Mouse (Mus musculus): ENCODE measurements around the gene Pygm.

Gene Pygm

DNA sequence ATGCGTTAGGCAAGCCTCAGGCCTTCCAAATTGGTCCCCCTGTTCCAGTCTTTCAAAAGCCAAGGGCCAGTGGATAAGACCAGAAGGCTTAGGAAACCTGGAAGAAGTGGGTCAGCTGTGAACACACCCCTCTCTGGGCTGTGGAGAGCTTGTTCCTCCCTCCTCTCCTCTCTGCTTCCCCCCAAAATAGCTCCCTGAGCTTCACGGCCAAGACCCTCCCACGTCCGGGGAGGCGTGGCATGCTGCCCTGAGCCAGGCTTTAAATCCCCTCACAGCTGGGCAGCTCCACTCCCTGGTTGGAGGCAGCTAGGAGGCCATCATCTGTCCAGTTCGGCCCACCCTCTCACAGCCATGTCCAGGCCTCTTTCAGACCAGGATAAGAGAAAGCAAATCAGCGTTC lies at the start of gene Pygm:
Pygm (plus strand) TSS at position 272 of the 400 bp plus-strand sequence.
- ChIA-PET CTCF (interaction anchor here in 3 of 4 experiments (0.5 to 2.9 kb wide), 11 partner anchors 10 to 552 kb away, joined by 3 to 18 read pairs (median 3); no protein-coding TSS in a partner anchor), POLR2A (interaction anchor here in 3 of 4 experiments (0.6 to 21.5 kb wide), 27 partner anchors 8 to 596 kb away, joined by 3 to 493 read pairs (median 4); partner anchors contain the start of genes Rasgrp2 (in 2 of the 3), Sf1 (in 2 of the 3), Ehd1 (in 1 of the 3) and Fkbp2 (in 1 of the 3))

DNA sequence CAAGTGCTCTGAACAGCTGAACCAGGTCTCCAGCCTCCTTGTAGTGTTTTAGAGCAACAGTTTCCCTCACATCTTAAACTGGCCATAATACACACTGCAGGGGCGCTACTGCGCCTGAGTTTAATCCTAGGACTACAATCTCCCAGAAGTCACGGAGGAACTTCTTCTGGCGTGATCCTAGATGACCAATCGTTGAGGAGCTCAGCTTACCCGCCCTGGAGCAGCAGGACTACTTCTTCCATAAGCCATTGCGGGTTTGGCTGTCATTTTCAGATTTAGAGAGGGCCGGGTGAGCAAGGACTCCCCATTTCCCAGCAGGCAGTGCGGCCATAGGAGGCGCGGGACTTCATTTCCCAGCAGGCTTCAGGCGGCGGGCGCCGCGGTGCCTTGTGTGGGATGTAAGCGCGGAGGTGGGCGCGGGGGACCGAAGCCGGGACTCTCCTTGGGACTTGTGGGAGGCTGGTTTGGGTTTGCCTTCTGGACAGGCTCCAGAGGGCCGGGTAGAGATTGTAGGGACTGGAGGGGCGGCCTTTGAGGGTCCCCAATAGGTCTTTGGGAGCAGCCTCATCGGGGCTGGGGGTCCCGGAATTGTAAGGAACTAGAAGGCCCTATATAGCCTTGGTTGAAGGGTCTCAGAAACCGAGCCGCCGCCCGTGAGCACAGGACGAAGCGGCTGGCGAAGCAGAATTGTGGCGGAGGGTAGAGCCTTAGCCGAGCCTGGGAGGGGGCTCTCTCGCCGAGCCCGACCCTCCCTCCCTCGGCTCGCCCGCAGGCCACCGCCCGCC lies 49.3 kb upstream of the Pygm start, which contains the start of gene Men1:
Men1 (plus strand) TSS at position 307 of the 785 bp plus-strand sequence.
- ChIA-PET CTCF (interaction anchor here (0.5 to 2.2 kb wide), 37 partner anchors 9 to 548 kb away, joined by 3 to 13 read pairs (median 4); partner anchors contain the start of genes Sf1 (in 2 of the 4), Arl2 (in 1 of the 4), Batf2 (in 1 of the 4) and Cdc42bpg (in 1 of the 4)), POLR2A (interaction anchor here (0.5 to 27.3 kb wide), 82 partner anchors 8 to 1227 kb away, joined by 3 to 400 read pairs (median 4); partner anchors contain the start of genes Ehd1 (in 3 of the 4), Sf1 (in 3 of the 4), Cdc42bpg (in 2 of the 4) and Rasgrp2 (in 2 of the 4))

DNA sequence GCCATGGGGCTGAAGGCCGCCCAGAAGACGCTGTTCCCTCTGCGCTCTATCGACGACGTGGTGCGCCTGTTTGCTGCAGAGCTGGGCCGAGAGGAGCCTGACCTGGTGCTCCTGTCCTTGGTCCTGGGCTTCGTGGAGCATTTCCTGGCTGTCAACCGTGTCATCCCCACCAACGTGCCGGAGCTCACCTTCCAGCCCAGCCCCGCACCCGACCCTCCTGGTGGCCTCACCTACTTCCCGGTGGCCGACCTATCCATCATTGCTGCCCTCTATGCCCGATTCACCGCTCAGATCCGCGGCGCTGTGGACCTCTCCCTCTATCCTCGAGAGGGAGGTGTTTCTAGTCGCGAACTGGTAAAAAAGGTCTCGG lies 48.8 kb upstream of the Pygm start:
- POLR2A ChIA-PET, result interaction anchor here in 3 of 4 experiments (0.6 to 27.3 kb wide), 26 partner anchors 8 to 1226 kb away, joined by 3 to 400 read pairs (median 4); partner anchors contain the start of genes Ehd1 (in 2 of the 3), Sf1 (in 2 of the 3), Pygm (in 1 of the 3) and Sac3d1 (in 1 of the 3)
- CTCF ChIA-PET, result interaction anchor here in 3 of 4 experiments (0.7 to 2.2 kb wide), 9 partner anchors 13 to 549 kb away, joined by 3 to 9 read pairs (median 6); partner anchors contain the start of gene Sf1 (in 1 of the 3)

DNA sequence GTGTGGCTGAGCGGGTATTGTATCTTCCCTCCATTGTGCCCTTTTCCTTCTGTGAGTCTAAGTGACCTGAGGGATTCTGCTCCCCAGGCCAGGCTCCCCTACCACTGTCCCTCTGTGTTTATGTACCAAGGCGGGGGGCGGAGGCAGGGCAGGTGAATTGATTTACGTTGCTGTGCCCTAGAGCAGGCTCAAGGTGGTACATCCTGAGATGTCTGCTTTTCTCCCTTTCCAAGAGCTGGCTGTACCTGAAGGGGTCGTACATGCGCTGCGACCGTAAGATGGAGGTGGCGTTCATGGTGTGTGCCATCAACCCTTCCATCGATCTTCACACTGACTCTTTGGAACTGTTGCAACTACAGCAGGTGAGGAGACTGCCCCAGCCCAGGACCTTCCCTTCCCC lies 47.3 kb upstream of the Pygm start:
- ChIA-PET POLR2A (interaction anchor here in 2 of 4 experiments (0.5 to 27.3 kb wide), 8 partner anchors 11 to 96 kb away, joined by 3 to 400 read pairs (median 5); partner anchors contain the start of gene Sf1 (in 2 of the 2)), CTCF (interaction anchor here in 2 of 4 experiments (0.7 to 1.4 kb wide), 6 partner anchors 14 to 849 kb away, joined by 3 to 5 read pairs (median 3); partner anchors contain the start of genes Mus81 (in 1 of the 2) and Sf1 (in 1 of the 2))

DNA sequence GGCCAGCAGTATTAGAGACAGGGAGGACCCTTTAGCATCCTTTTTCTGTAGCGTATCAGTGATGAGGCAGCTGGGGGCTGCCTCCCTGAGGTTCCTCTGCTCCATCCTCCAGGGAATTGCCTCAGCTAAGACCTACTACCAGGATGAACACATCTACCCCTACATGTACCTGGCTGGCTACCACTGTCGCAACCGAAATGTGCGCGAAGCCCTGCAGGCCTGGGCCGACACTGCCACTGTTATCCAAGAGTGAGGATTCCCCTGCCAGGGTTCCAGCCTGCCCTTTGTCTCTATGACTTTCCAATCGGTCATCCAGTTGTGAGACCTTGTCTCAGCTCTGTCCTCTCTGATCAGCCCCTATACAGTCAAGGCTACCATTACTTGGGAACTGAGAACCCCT lies 46.0 kb upstream of the Pygm start:
- POLR2A ChIA-PET, result interaction anchor here in 2 of 4 experiments (0.8 to 27.3 kb wide), 6 partner anchors 8 to 88 kb away, joined by 3 to 400 read pairs (median 3); partner anchors contain the start of gene Sf1 (in 2 of the 2)

DNA sequence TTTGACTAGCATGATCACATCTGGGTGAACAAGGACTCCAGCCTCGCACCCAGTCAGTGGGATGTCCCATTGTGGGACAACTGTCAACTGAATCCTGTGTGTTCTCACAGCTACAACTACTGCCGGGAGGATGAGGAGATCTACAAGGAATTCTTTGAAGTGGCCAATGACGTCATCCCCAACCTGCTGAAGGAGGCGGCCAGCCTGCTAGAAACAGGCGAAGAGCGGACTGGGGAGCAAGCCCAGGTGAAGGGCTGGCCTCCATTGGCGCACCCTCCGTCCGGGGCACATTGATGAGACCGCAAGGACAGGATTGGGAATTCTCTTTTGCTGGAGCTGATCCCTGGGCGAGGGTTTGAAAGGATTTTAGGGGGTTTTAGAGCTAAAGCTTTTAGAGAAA lies 45.5 kb upstream of the Pygm start:
- ChIA-PET CTCF (interaction anchor here in 1 of 4 experiments (2.5 kb wide), 1 partner anchor 76 kb away, joined by 5 read pairs; no protein-coding TSS in a partner anchor), POLR2A (interaction anchor here in 2 of 4 experiments (0.8 to 27.3 kb wide), 4 partner anchors 9 to 33 kb away, joined by 3 to 400 read pairs (median 3); partner anchors contain the start of gene Sf1 (in 1 of the 2))

More for the DNA sequence above, 46.0 kb upstream of the Pygm start:
- CTCF ChIA-PET, result interaction anchor here in 1 of 4 experiments (1.0 kb wide), 1 partner anchor 551 kb away, joined by 3 read pairs; no protein-coding TSS in a partner anchor

DNA sequence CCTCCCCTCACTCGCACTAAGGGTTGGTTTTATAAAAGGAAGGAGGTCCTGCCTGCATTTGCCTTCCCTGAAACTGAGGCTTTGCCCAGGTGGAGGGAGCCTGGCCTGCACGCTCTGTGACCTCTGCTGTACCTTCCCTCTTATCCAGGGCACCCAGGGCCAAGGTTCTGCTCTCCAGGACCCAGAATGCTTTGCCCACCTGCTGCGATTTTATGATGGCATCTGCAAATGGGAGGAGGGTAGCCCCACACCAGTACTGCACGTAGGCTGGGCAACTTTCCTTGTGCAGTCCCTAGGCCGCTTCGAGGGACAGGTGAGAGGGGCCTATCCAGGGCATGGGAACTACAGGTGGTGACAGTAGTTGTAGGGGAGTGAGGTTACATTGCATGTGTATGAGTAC lies 45.0 kb upstream of the Pygm start:
- ChIA-PET CTCF (interaction anchor here in 3 of 4 experiments (0.5 to 2.8 kb wide), 20 partner anchors 7 to 964 kb away, joined by 3 to 16 read pairs (median 4); partner anchors contain the start of genes Cdc42bpg (in 2 of the 3), Arl2 (in 1 of the 3), Gpha2 (in 1 of the 3) and Sf1 (in 1 of the 3)), POLR2A (interaction anchor here in 2 of 4 experiments (0.9 to 27.3 kb wide), 13 partner anchors 22 to 516 kb away, joined by 3 to 400 read pairs (median 4); partner anchors contain the start of genes Sf1 (in 2 of the 2), Atg2a (in 1 of the 2), Capn1 (in 1 of the 2) and Ehd1 (in 1 of the 2))

DNA sequence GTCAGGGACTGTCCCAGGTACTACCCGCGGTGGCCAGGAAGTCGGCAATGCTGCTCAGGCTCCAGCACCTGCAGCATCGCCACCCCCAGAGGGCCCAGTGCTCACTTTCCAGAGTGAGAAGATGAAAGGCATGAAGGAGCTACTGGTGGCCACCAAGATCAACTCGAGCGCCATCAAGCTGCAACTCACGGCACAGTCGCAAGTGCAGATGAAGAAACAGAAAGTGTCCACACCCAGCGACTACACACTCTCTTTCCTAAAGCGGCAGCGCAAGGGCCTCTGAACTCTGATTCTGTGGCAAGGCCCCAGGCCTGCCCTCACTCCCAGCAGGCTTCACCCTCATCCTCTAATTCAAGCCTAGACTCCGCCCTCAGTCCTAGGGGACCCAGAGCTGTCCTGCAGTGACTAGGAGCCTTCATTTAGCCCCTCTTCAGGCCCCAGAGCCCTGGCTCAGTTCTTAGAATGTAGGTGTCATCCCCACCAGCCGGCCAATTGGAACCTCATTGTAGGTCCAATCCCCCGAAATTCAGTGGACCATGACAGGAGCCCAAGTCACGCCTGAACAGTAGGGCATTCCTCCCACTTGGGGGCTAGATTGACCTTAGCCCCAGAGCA lies 44.2 kb upstream of the Pygm start:
- ChIA-PET CTCF (interaction anchor here (0.6 to 2.8 kb wide), 35 partner anchors 8 to 332 kb away, joined by 3 to 21 read pairs (median 4); partner anchors contain the start of genes Cdc42bpg (in 2 of the 4), Ehd1 (in 2 of the 4), Arl2 (in 1 of the 4) and Gpha2 (in 1 of the 4)), POLR2A (interaction anchor here in 3 of 4 experiments (0.7 to 27.3 kb wide), 28 partner anchors 8 to 651 kb away, joined by 3 to 400 read pairs (median 4); partner anchors contain the start of genes Sf1 (in 3 of the 3), Atg2a (in 1 of the 3), Capn1 (in 1 of the 3) and Cdc42bpg (in 1 of the 3))

DNA sequence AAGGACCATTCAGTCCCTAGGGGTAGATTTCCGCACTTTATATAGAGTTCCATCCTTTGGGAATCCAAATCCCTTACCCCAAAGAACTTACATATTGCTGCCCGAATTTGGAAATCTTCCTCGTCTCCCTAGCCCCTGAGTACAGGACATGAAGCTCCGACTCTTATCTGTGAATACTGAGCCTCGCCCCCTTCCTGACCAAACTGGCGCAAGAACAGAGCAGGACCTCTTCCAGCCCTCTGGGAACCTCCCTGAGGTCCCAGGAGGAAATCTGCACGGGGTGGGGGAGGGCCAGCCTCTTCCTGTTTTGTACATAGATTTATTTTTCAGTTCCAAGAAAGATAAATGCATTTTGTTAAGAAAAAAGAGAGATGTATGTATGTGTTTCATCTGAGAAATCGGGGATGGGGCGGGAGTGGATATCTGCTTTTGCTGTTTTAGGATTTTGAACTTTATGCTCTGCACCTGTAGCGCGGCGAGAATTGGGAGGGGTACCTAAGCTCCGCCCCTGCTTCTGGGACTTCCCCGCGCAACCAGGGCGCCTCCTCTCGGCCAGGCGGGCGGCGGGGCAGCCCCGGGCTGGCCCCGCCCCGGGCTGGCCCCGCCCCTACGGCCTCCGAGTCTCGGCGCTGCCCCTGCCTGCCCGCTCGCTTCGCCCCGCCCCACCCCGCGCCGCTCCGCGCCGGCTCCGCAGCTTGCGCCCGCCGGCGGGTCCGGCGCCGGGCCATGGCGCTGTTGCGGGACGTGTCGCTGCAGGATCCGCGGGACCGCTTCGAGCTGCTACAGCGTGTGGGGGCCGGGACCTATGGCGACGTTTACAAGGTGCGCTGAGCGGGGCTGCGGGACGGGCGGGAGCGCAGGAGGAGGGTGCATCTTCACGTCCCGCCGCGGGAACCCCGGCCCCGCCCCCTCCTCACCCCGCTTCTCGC lies 43.4 kb upstream of the Pygm start, which contains the start of gene Map4k2:
Map4k2 (plus strand) TSS at position 612 of the 929 bp plus-strand sequence.
- ChIA-PET CTCF (interaction anchor here (0.5 to 2.8 kb wide), 51 partner anchors 9 to 699 kb away, joined by 3 to 21 read pairs (median 4); partner anchors contain the start of genes Cdc42bpg (in 2 of the 4), Ehd1 (in 2 of the 4), Sf1 (in 2 of the 4) and Arl2 (in 1 of the 4)), POLR2A (interaction anchor here (0.7 to 27.3 kb wide), 51 partner anchors 9 to 883 kb away, joined by 3 to 400 read pairs (median 4); partner anchors contain the start of genes Sf1 (in 4 of the 4), Arl2 (in 1 of the 4), Atg2a (in 1 of the 4) and Batf2 (in 1 of the 4))

DNA sequence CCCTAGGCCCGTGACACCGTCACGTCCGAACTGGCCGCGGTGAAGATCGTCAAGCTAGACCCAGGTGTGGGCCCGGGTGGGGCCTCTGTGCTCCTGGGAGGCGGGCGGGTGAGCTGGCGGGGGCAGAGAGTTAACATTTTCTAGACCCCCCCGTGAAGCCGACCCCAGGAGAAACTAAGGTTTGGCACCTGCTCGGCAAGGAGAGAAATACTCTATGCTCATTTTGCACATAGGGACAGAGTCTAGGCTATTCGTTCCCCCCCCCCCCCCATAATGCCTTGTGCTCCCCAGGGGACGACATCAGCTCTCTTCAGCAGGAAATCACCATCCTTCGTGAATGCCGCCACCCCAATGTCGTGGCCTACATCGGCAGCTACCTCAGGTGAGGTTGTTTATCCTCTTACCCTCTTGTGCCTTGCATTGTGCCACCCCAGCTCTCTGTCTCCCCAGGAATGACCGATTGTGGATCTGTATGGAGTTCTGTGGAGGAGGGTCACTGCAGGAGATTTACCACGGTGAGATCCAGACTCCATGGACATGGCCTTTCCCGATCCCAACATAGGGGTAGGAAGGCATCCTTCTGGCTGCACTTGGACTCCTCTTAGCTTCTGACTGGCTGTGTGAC lies 42.6 kb upstream of the Pygm start:
- ChIA-PET CTCF (interaction anchor here (0.5 to 2.8 kb wide), 32 partner anchors 10 to 803 kb away, joined by 3 to 21 read pairs (median 4); partner anchors contain the start of genes Ehd1 (in 2 of the 4), Cdc42bpg (in 1 of the 4), Ppp1r14b (in 1 of the 4) and Sf1 (in 1 of the 4)), POLR2A (interaction anchor here (0.5 to 27.3 kb wide), 39 partner anchors 9 to 1816 kb away, joined by 3 to 400 read pairs (median 5); partner anchors contain the start of genes Sf1 (in 4 of the 4), Sac3d1 (in 2 of the 4), Arl2 (in 1 of the 4) and Atg2a (in 1 of the 4))

DNA sequence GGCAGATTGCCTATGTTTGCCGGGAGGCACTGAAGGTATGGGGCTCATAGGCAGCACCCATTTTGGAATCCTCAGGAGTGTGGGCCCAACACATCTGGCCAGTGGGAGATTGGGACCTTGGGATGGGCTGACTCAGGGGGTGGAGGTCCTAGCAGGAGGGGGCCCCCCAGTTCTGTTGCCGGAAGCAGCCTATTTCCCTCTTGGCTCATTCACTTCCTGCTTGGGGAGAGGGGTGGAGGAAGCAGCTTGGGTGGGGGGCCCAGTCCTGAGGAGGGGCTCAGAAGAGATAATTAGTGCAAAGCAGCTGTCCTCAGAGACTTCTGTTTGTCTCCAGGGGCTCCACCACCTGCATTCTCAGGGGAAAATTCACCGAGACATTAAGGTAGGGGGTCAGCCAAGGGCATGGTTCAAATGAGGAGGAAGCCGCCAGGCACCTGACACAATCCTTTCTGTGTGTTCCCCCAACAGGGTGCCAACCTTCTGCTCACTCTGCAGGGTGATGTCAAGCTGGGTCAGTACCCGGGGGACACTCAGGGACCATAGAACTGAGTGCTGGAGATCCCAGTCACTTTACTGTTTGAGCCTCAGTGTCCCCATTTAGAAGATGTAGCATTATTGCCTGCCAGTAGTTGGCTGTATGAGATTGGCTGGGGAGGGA lies 41.8 kb upstream of the Pygm start:
- ChIA-PET POLR2A (interaction anchor here (0.5 to 27.3 kb wide), 11 partner anchors 7 to 65 kb away, joined by 3 to 400 read pairs (median 6); partner anchors contain the start of genes Sf1 (in 2 of the 4), Ehd1 (in 1 of the 4) and Men1 (in 1 of the 4)), CTCF (interaction anchor here in 3 of 4 experiments (0.7 to 2.8 kb wide), 4 partner anchors 11 to 21 kb away, joined by 4 to 16 read pairs (median 4); partner anchors contain the start of gene Sf1 (in 1 of the 3))

DNA sequence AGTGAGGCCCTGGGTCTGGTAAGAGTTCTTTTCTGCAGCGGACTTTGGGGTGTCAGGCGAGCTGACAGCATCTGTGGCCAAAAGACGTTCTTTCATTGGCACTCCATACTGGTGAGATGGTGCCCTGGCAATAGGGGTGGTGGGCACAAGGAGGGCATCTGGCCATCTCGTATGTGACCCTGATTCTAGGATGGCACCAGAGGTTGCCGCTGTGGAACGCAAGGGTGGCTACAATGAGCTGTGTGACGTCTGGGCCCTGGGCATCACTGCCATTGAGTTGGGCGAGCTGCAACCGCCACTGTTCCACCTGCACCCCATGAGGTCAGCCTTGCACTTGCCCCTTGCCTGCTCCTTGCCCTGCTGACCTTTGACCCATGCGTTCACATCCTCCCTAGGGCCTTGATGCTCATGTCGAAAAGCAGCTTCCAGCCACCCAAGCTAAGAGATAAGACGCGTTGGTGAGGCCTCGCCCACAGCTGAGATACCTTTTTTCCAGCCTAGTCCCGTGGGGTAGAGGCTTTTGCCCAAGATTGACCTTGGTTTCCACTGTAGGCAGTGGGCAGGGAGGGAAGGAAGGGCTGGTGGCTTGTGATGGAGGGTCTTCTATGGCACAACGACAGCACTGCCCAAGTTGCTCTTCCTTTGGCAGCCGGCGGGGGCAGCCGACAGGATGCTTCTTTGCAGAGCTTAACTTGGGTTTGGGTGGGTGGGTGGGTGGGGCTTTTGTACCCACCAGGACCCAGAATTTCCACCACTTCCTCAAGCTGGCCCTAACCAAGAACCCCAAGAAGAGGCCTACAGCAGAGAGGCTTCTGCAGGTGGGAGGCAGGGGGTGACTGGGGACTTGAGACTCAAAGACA lies 40.9 kb upstream of the Pygm start:
- ChIA-PET POLR2A (interaction anchor here in 3 of 4 experiments (0.5 to 27.3 kb wide), 13 partner anchors 8 to 1415 kb away, joined by 3 to 400 read pairs (median 4); partner anchors contain the start of genes Sf1 (in 3 of the 3), Ehd1 (in 1 of the 3) and Men1 (in 1 of the 3)), CTCF (interaction anchor here (0.6 to 1.6 kb wide), 9 partner anchors 9 to 636 kb away, joined by 3 to 5 read pairs (median 4); partner anchors contain the start of genes Men1 (in 2 of the 4), Cdc42ep2 (in 1 of the 4) and Sf1 (in 1 of the 4))

DNA sequence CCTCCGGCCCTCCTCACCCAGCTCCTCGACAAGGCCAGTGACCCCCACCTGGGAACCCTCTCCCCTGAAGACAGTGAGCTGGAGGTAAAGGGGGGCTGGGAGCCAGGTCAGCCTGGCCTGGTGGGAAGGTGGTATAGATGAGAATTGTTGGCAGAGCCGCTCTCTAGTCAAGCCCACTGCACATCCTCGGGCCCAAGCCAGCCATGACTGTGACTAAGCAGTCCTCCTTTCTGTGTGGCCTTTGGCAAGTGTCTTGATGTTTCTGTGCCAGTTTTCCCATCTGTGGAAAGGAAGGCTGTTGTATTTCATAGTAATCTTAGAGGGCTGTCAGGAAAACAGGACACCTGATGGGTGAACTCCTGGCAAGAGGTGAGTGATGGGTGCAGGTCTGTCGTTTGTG lies 40.2 kb upstream of the Pygm start:
- ChIA-PET CTCF (interaction anchor here in 3 of 4 experiments (0.6 to 1.6 kb wide), 7 partner anchors 9 to 636 kb away, joined by 3 to 5 read pairs (median 4); partner anchors contain the start of genes Men1 (in 2 of the 3), Cdc42ep2 (in 1 of the 3) and Sf1 (in 1 of the 3)), POLR2A (interaction anchor here in 3 of 4 experiments (1.1 to 27.3 kb wide), 6 partner anchors 9 to 46 kb away, joined by 3 to 400 read pairs (median 5); partner anchors contain the start of genes Sf1 (in 3 of the 3) and Men1 (in 1 of the 3))

Data from embryonic stem cell, embryonic (primary cell).